Mouse (Mus musculus) adrenal gland, adult 18-20 months (tissue): Measurements from ENCODE around the gene Ankmy2. TPM values are rescaled to one million over a fixed set of nuclear protein-coding genes. Genes with fewer than 3 reads are reported as not detected.
"Not testable (repeated sequence)": the region's sequence is repeated elsewhere in the genome, so short reads cannot be mapped to it uniquely, and the experiment has no call there.

Experiments used
- DNase-seq, 2 experiments: peaks; one replicate each; pipeline ENCODE4 v3.0.0; 2021 to 2022; ENCODE audit warnings: low spot score in 2 of 2
- total RNA-seq, 2 experiments: library from RNA; stranded (reverse); gene quantifications; 1 replicate in 1 of 2; 2 replicates in 1 of 2; pipeline ENCODE4 v1.2.3; 2021

Gene Ankmy2
- total RNA-seq, 2 experiments from 2014 or later: 20.7 to 28.0 TPM

DNA sequence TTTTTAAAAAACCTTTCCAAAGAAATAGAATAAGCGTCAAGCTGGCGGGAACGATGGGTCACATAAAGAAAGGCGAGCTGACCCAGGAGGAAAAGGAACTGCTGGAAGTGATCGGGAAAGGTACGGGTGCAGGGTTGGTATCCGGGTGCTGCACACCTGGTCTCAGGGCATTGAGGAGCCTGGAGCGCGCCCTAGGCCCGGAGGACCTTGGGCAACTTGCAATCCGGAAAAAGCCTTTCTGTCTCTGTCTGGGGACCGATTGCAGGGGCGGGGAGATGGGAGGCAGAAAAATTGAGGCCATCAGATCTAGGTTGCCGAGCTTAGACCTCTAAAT lies 357 bp downstream of the Ankmy2 start:
- DNase-seq: no peak

DNA sequence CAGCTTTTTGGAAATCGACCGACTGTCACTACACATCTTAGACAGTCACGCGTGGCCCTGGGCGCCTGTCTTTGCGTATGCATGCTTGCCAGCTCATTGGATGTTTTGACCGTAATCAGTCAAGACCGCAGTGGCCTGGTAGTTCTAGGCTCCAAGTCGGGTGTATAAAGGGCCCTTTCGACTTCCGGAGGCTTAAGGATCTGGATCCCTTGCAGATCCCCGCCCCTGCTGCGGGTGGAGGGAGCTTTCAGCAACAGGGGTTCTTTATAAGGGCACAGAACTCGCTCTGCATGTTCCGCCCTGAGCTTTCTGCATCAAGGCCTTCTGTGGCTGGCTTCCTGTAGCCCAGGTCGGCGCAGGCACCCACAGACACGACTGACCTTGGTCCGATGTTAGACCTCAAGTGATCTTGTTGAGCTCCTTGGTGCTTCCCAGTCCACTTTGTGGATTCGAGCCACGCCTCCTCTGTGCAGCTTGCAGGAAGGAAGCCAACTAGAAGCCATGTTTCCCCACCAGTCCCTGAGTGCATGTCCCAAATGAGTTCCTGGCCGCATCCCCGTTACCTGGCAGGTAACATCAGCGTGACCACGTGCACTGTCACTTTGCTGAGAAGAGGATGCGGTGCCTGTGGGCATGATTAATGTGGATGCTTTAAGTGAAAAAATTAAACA lies 859 bp downstream of the Ankmy2 start, which contains the start of gene Bzw2:
Gene Bzw2, minus strand, starts transcription at position 443 of the 671 bp plus-strand sequence.
- DNase-seq: peak; percentile 50 to 68

DNA sequence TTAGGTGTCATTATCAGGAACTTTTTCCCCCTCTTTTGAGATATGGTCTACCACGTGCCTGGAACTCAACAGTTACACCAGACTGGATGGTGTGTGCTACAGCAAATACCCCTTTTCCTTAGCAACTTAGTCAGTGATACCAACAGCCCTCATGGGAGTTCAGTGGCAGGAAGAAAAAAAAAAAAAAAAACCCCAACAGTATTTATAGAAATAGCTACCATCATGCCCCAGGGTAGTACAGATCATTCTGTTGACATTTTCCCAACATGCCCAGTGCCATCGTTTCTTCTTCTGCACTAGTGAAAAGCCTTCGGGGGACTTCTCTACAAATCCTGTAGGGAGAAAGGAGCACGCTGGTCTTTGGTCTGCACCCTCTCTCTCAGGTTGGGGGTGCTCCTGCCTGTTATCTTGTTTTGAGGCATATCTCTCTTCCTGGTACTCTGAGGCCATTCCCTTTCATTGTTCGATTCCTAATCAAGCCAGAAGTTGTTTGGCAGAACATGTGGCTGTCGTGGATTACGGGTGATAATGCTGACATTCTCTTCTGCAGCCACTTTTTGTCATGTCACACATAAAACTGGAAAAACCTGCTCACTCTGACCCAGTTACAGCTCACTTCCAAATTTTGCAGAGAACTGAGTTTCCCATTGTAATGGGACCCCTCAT lies 7.3 kb downstream of the Ankmy2 start:
- no peak for DNase-seq

DNA sequence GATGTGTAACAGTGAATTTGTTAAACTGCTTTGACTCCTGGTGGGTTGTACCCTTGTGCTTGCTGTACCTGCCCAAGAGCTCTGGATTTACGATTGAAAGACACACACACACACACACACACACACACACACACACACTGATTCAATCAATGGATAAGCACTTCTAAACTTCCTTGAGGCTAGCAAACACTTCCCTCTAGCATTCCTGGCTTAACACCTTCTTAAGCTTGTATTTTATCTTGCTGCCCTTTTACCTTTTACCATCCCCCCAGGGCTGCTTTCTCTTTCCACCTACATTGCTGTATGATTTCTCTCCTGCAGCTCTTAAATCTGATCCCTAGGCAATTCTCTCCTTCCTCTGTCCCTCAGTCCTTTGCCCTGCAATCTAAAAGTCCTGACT lies 8.4 kb downstream of the Ankmy2 start:
- no peak for DNase-seq

DNA sequence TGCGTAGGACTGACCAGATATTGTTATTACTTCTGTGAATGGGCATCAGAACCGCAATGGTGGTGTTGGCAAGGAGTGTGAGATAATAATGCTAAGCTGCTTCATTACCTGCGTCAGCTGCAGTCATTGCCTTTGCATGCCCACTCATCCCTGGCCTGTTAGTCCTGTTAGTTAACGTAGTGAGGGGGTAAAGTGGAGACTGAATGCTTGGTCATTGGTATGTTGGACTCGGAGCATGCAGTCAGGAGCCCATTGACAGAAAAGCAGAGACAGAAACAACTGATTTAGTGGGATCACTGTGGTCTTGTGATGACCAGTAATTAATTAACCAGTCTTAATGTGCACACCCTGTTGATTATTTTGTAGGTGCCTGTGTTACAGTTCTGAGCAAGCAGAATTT lies 20.3 kb downstream of the Ankmy2 start:
- no peak for DNase-seq

DNA sequence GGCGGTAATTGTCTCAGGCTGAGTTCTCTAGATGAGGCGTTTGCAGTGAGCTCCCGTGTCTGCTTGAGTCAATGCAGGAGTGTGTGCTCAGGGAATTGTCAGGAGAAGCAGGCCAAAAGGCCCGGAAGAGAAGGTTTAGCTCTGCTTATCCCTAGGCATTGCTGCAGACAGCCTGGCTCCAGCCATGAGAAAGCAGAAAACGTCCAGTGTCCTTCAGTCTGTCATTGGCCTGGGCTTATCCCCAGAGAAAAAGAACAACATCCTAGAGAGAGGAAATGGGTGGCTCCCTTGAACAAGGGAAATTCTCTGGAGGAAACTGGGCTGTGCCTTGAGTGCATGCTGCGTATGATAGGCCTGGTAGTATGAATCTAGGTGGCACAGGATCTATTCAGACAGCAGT lies 25.7 kb downstream of the Ankmy2 start:
- no peak for DNase-seq

DNA sequence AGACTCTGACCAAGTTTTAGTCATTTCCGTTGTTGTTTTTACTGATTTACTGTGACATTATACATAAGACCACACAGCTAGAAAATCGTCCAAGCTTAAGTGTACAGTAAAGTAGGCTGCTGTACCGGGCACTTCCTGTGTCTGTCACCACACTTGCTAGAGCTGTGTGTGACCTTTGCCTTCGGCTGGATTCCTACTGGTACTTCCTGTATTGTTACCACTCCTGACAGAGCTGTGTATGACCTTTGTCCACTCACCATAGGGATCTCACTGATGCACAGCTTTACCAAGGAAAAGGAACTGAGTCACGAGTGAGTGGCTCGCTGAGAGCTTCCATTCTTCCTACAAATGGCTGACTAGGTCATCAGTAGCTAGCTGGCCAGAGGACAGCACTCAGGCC lies 30.2 kb downstream of the Ankmy2 start:
- DNase-seq: no peak

DNA sequence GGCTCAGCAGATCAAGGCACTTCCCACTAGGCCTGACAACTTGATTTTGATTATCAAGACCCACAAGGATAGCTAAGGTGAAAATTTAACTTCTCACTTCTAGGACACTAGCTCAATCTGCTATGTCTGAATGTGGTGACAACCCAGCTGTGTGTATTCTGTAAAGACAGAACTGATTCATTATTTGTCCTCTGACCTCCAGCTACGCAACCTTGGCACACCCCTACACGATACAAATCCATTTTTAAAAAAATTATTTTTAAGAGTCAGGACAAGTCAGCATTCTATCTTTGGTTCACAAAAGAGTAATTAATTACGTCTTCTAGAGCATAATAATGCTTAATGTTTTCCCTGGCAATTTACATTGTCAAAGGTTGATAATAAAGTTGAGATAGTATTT lies 32.7 kb downstream of the Ankmy2 start:
- DNase-seq: no peak

DNA sequence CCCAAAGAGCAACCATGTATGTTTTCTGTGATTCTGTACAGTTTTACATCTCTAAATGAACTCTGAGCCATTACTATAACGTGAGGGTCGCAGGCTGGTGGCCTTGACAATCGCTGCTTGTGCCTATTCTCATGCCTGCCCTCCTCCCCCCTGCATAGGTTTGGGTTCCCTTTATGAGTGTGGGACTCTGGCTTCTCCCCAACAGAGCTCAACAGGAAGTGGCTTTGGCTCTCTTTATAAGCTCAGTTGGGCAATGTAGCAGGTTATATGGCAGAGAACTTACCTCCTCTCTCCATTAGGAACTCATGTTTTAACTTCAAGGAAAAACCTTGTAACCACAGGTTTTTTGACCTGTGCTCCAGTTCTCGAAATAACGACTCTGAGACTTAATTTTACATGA lies 33.4 kb downstream of the Ankmy2 start:
- no peak for DNase-seq

DNA sequence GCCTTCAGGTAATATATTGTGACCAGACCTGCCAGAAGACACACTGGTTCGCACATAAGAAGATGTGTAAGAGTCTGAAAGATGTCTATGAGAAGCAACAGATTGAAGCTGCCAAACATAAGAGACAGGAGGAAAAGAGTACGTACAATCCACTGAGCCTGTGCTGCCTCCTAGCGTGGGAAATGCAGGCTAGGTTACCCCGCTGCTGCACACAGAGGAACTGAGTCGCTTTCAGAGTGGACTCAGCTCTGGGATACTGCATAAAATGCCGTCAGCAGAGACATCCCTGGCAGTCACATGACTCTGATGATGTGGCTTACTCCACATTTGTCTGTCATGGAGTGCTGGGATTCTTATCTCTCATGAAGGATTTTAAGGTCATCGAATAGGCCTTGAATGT lies 38.1 kb downstream of the Ankmy2 start:
- DNase-seq: no peak

DNA sequence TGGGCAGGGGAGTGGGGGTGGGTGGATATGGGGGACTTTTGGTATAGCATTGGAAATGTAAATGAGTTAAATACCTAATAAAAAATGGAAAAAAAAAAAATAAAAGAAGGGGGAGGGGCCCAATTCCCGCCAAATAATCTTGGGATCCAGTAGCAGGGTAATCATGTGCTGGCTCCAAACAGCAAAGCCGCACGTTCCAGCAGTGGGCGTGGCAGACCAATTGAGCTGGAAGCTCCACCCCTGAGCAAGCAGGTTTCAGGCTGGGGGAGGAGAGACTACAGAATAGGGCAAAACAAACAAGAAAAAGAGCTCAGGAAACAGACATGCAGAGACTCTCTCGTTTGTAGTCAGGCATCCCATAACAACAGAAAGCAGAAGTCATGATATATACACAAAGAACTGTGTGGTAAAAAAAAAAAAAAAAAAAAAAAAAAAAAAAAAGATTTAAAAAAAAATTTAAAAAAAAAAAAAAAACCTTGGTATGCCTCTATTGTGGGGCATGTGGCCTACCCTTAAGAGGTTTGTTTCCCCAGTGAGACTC lies 48.7 kb downstream of the Ankmy2 start:
- not testable (repeated sequence) for DNase-seq

DNA sequence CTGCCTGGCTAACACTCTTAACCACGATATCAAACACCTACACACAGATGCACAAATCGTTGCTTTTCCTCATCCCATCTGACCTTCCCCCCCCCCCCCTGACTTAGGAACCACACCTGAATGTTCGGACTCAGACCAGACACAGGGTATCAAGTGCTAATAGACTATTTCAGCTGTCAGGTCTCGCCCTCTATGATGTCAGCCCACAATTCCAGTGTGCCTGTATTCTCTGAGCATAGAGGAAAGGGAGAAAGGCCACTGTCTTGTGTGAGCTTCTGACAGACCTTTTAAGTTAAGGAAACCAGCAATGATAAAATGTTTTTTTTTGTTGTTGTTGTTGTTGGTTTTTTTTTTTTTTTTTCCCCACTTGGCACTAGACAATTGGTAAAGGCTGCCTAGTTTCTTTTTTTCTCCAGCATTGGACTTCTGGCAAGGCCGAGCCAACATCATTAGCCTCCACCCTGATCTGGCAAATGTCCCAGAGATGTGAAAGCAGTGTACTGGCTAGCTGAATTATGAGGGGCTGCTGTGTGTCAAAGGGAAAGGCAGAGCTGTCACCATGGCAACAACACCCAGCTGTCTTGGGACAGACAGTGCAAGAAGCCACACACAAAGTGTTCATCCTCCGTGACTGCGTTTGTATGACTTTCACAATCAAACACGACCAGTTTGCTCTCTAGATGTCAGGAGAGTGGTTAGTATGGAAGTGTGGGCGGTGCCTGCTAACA lies 50.3 kb downstream of the Ankmy2 start:
- DNase-seq: peak in 1 of 2 experiments; percentile 26

DNA sequence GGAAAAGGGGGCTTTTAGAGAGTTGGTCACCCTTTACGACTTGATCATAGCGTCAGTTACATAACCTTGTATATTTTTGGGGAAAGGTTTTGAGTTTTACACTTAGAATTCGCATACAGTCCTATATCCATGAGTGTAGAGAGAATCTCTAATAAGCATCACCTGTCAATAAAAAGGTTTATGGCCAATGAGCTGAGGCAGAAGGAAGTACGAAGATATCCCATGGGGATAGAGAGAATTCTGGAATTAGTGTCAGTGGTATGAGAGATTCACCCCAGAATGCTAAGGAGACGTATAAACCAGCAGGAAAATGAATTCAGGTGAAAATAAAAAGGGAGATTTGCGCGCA lies 50.9 kb downstream of the Ankmy2 start:
- DNase-seq: no peak

DNA sequence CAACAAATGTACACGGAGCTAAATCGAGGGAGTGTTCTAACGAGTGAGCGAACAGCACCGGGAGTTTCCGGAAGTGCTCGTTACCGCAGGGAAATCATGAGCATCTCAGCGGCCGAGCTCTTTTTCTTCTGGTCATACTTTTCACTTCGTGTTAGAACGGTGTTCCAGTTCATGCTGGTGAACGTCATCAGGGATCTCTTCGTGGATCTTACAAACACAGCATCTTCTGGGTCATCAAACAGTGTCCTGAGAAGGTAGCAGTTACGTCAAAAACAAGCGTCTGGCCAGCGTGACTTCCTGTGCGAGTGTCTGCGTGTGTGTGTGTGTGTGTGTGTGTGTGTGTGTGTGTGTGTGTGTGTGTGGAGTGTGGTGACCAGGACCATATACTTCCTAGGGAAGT lies 51.5 kb downstream of the Ankmy2 start:
- DNase-seq: no peak

DNA sequence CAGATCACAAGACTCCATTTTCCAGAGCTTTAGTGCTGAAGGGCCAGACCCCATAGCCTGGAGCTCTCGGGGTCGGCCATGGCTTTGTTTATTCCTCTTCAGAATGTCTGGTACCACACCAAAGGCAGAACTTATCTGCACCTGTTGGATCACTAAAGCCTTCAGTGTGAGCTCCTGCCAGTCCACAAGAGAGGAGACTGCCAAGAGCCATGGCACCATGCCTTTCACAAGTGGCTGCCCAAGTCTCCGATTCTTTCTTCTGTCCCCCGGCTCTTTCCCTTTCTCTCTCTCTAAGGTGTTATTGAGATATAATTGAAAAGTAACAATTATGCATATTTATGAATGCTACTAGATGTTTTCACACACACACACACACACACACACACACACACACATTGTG lies 53.2 kb downstream of the Ankmy2 start:
- DNase-seq: no peak

DNA sequence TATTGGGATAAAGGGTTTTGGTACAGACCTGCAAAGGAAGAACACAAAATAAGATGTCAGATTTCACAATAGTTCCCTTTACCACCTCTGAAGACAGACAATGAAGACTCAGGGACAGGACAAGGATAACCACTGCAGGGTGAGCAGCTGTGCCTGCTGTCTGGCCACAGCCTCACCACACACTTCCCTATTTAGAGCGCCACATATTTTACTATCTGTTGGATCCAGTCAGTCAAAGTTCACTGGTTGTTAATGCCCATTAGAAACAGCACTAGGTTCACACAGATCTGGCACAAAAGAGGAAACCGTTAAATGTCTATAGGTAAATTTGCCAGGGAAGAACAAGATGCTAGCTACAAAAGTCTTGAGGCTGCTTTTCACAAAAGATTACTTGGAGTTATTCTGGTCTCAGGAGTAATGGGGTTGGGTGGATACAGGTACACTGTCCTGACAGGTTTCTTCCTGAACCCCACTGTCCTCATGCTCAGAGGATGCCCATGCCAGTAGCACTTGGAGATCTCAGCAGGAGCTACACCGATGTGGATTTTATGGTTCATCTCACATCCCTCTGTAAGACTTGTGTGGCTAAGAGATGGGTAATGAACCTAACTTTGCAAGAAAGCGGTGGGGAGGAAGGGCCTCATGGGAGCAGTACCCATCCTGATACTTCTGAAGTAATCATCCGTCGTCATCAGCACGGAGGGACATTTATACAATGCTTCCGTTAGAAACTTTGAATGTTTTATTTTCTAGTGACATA lies 57.7 kb downstream of the Ankmy2 start:
- no peak for DNase-seq

DNA sequence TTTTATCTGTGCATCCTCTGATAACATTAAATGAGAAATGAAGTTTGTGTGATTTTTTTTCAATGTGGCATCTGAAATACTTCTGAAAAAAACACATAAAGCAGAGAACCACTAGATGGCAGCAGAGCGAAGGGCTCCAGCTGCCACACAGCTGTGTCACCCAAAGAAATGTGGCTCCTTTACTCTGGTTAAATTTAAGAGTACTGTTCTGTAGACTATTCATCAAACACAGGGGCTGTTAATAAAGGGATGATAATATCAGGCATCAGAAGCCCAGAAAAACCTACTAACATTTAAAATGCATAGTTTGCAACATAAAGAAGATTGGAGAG lies 58.2 kb downstream of the Ankmy2 start:
- DNase-seq: peak in 1 of 2 experiments; percentile 16

DNA sequence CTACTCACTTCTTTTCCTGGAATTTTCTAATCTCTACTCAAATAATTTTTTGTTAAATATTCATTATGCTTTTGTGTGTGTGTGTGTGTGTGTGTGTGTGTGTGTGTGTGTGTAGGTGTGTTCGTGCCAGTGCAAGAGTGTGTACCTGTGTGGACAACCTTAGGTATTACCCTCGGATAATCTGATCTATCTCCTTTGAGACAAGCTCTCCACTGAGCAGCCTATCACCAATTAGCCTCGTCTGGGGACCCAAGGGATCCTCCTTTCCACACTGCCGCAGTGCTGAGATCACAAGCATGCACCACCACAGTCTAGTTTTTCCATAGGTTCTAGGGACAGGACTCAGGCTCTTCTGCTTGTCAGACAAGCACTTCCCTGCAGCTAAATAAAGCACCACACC lies 59.3 kb downstream of the Ankmy2 start:
- no peak for DNase-seq

DNA sequence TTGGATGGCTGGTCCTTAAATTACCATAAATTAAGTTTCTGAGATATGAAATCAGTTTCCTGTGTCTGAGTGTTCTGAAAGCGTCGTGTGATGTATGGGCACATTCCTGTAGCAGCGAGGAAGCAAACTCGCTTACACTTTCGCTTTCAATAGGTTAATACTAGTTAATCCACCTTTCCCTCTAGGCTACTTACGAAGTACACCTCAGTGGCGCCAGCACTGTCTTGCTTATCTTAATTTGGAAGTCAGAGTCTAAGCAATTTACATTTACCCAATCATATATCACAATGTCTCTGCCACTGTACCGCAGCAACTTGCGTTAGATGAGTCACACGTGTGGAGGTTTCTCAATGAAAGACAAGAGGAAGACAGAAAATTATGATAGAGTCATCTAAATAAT lies 60.0 kb downstream of the Ankmy2 start:
- DNase-seq: no peak

DNA sequence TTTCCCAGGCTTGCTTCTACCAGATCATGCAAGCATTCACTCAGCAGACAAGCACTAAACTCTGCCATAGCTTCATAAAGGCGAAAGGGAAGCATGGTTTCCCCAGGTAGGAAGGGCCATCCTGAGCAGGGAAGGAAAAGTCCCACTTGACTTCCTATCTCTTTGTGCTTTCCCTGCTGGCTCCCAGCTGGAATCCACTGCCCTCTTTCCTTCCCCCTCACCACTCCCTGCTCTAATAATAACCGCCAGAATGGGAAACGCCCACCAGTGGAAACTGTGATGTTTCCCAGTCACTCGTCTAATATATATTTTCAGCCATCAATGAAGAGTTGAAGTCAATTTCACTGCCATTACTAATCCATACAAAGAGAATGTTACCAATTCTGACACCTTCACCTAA lies 67.5 kb downstream of the Ankmy2 start:
- DNase-seq: no peak

DNA sequence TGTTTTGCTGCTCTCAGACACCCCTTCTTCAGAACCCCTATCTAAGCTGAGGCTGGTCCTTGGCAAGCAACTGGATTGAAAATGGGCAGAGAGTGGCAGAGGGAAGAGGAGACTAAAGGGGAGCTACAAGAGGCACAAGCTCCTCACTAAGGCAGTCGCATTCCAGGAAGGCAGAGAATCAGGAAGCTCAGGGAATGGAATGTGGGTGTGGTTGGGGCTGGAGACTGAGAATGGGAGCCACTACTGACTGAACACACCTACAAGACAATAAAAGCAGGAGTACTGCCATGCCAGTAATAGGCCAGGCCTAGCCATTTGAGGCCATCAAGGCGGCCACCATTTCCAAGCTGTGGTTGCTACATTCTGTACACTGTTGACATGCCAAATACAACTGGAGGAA lies 74.5 kb downstream of the Ankmy2 start:
- no peak for DNase-seq

DNA sequence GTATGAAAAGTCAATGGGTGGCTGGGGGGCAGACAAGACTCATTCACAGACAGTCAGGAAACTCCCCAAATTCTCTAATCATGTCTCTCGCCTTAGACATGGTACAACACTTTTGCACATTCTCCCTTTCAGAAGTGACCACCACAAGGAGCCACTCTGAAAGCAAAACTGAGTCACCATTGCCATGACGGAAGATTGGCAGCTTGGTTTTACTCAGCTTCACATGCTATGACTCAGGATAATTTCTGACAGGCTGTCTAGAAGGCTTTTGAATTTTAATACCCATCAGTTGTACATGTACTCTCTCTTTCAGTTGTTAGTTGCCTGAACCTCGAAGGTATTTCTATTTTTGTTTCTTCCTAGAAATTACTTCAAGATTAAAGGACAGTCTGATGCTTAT lies 84.3 kb downstream of the Ankmy2 start:
- DNase-seq: no peak
